Mouse (Mus musculus) layer of hippocampus, postnatal 10 days (tissue): Measurements from ENCODE around the gene Phykpl. TPM values are rescaled to one million over a fixed set of nuclear protein-coding genes. Genes with fewer than 3 reads are reported as not detected.

Experiments
- DNase-seq, 2 experiments: peaks; one replicate each; pipeline ENCODE4 v3.0.0; 2021; ENCODE audit warnings: low spot score in 2 of 2
- long read RNA-seq: library from polyadenylated mRNA; stranded (forward); transcript quantifications from one replicate; pipeline ENCODE4 v2.0.0, GENCODE M21; 2023
- total RNA-seq, 2 experiments: library from RNA; stranded (reverse); gene quantifications; 2 replicates each; pipeline ENCODE4 v1.2.3; 2021

Phykpl gene
- 10 to 100 TPM in 1 of 2 experiments, 1 to 10 TPM in 1; 8.3 to 10.3 TPM for total RNA-seq
- long read RNA-seq, partial matches to known transcripts: 1 of 6 reads
- long read RNA-seq, other reads (novel, unspliced or antisense): 2 of 6 reads

- peak; percentile 92 to 94 for DNase-seq
These were observed at the start of gene Phykpl for GRCm38 (mm10) chr11:51584431-51585248. Phykpl (plus strand) TSS chr11:51584757.

GRCm38 (mm10) chr11:51538388-51538787, 46.2 kb upstream of the Phykpl start:
- DNase-seq: no peak

DNA sequence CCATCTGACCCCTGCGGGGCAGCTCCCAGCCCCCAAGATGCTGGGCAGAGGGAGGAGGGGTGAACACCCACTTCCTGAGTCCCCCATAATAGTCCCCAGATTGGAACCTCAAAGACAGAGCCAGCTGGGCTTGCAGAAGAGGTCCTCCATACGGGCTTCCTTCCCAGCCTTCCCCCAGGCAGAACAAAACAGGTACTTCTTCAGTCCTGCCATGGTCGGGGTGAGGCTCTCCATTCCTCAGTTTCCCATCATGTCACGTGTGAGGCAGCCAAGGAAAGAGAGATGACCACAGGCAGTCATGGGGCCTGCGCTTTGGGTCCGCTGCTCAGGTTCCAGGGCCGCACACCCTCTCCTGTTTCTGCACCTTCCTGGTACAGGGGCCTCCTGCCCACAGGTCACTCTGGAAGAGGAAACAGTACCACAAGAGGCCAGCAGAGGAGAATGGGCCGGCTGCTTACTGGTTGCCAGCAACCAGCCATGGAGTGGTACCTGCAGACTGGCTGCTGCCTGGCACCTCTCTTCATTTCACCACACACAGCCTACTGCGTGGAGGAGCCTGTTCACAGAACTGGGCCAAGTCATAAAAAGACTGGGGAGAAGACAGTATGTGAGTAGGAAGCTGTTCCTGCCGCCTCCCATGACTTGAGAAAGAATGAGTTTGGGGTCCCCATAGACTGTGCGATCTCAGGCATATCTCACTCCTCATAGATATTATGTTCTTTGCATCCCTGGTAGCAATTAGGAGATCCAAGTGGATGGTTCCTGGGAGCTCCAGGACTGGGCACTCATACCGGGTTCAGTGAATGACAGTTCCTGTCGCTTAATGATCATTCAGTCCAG, 45.4 kb upstream of the Phykpl start:
- no peak for DNase-seq

DNA sequence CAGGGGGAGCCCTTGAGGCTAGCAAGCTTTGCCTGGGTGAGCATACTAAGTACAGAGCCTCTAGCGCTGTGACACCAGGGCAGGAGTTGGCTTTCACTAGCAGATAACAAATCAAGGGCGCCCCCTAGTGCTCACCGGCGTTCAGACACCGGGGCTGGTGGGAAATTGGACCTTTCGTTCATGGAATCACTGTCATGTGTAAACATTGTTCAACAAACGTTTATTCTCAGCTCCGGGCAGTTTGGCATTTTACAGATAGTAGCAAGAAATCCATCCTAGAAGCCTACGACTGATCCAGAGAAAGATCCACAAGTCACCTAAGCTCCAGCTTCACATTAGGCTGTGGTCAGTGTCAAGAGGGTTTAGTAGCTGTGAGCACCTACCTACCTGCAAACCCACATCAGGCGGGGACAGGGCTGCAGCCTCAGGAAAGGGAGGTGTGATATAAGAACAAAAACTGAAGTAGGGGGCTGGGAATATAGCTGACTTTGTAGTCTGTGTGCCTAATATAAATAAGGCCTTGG, 44.7 kb upstream of the Phykpl start:
- DNase-seq: peak; percentile 97 to 98

DNA sequence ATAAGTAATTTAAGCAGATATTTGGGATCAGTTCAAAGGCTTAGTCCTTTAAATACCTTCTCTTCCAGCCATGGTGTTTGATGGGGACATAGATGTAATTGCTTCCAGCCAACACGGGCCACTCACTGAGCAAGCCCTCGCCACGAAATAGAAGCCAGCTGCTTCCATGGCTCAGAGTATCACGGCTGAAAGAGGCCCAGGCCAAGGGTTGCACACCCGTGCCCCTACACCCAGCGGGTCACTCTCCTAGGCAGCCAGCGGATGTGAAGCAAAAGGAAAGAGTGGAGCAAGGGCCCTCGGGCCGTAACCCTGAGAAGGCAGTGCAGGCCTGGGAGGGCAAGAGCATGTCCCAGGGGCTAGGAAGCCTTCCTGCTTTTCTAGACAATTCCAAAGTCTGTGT, 42.1 kb upstream of the Phykpl start:
- no peak for DNase-seq

DNA sequence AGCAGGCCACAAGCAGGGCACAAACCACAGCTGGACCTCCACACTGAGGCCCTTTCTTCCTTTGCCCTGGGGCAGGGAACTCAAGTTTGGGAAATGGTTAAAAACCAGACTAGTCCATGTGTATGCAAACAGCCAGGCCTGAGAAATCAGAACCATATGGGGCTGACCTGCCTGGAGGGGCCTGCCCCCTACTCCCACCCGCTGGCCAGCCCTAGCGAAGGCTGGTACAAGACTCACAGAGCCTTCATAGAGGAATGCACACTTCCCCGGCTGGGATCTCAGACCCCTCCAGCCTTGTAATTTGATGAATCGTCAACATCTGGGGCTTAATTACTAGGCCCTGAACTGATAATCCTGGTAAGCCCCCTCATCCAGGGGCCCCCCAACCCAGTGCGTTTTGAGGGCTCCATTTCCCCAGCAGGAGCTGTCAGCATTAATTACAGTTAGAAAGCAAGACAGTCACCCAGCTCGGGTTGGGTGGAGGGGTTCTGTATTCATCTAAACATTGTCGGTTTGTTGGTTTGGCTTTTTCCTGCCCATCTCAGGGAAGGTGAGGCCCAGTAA, 41.0 kb upstream of the Phykpl start:
- DNase-seq: no peak

DNA sequence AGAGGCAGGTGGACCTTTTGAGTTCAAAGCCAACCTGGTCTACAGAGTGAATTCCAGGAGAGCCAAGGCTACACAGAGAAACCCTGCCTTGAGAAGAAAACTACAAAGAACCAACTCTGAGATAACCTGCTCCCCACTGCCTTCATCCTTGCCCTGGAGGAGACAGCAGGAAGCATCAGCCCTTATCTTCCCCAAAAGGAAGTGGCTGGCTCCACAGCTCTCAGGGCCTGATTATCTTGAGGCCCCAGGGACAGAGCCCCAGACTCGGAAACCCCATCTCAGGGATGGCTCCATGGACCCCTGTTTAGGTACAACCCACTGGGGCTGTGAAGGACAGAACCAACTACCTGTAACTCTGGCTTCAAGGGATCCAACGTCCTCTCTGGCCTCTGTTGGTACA, 40.1 kb upstream of the Phykpl start:
- DNase-seq: no peak

DNA sequence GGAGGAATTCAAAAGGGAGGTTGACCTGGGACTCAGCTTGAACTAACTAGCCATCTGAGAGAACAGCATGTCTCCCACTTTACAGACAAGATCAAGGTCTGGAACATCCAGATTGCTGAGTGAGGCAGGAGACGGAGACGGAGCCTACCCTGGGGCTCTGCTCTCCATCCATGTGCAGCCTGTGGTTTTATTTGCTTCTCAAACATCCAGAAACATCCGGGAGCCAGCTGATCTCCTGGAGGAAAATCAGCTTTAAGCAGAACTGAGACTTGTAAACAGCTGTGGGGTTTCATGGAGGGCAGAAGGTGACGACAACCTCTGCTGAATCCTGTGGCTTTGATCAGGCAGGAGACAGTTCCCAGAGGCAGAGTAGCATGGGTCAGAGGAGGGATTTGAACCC, 38.7 kb upstream of the Phykpl start:
- DNase-seq: no peak

DNA sequence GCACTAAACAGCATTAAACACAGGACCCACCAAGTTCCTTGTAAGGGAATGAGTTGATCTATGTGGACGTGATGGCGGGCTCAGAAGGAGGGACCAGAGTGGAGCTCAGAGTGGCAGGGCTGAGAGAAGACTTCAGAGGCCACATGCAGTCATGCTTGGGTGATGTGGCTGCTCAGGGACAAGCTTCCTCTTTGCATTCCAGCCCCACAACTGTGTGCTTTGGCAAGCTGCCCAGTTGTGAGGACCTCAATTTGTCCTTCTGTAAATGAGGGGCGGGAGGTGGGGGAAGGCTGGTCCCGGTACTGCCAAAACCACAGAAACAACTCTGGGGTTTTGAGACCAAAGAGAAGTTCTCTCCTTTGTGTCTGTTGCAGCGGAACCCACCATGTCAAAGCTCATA, 33.3 kb upstream of the Phykpl start:
- no peak for DNase-seq

- DNase-seq: no peak
These were observed 32.5 kb upstream of the Phykpl start for GRCm38 (mm10) chr11:51552091-51552490.

DNA sequence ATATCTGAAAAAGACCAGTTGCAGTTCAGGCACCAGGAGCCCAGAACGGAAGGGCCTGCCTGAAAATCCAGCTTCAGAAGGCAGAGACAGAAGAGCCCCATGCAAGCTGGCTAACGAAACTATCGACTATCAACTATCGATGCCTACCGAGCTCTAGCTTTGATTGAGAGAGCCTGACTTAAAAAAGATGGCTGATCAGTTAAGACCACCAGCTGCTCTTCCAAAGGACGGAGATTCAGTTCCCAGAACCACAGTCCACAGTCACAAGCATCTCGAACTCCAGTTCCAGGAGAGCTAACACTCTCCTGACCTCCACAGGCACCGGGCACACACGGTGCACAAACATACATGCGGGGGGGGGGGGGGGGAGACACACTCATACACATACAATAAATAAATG, 30.0 kb upstream of the Phykpl start:
- no peak for DNase-seq

DNA sequence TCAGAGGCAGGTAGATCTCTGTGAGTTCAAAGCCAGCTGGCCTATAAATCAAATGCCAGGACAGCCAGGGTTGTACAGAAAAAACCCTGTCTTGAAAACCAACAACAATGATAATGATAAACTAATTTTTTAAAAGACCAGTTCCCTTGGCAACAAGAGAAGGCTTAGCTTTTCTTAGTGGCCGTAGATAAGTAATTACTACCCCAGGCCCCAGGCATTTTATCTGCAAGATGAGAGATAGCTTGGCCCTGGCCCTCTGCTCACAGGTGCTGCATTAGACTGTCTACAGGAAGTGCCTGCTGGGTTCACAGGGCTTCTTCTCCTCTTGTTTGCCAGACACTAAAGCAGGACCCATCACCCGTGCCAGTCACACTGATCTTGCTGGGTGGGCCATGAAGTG, 29.5 kb upstream of the Phykpl start:
- no peak for DNase-seq

- no peak for DNase-seq
These were observed 21.3 kb upstream of the Phykpl start for GRCm38 (mm10) chr11:51563276-51563675.

- no peak for DNase-seq
These were observed 19.5 kb upstream of the Phykpl start for GRCm38 (mm10) chr11:51565062-51565461.

DNA sequence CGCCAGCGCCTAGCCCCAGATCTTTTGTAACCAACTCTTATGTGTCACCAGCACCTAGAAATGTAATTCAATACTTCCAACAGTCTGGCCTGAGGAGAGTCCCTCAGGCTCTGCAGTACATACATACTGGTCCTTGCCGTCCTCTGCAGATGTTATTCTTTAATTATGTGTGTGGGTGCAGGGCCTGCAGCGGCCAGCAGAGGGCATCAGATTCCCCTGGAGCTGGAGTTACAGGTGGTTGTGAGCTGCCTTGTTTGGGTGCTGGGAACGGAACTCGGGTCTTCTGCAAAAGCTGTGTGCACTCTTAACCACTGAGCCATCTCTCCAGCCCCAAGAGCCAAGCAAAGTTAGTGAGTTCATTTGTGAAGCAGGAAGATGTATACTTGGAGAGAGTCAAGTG, 18.6 kb upstream of the Phykpl start:
- DNase-seq: no peak

DNA sequence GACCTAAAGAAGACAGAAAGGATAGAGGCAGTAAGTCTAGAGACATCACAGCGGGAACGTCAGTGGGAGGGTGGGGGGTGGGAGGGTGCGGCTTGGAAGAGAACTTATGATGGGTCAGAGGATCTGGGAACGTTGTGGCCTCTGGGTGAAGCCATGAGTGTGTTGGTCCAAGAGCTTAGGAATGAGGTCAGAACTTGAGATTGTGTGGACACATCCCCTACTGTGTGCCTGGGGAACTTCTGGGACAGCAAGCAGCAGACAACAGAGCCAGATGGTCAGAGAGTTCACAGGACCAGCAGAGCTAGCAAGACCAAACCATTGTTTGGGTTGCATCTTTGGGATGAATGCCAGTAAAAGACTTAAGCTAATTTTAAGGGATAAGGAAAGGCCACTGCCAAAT, 15.8 kb upstream of the Phykpl start:
- DNase-seq: no peak

DNA sequence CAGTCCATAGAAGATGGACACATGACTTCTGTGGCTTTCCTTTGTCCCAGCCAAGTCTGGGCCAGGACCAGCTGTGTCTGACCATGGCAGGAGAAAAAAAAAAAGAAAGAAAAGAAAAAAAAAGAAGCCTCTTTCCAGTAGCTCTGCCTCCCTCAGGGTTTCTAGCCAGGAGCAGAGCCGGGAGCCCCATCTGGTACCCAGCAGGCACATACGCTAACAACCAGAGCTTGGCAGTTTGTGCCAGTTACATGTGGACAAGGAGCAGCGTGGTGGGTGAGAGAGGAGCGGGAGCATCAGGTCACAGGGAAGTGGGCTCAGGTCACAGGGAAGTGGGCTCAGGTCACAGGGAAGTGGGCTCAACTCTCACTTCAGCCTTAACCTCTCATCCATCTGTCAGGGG, 8.1 kb upstream of the Phykpl start:
- peak in 1 of 2 experiments; percentile 45 for DNase-seq

DNA sequence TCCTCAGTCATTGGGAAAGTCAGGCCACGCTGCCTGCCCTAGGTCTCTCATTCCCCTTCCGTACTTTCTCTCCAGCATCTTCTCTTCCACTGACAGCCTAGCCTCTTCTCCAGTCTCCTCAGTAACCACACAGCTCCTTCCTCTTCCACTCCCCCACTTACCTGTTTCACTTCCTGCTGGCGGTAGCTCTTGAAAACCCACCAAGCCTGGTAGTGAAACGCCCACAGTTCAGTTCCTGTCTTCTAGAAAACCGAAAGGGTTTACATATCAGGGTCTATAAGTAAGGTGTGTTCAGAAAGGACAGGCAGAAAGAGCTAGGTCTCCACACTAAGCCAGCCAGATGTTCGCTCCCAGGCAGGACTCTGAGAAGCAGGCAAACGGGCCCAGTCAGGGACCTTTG, 7.0 kb upstream of the Phykpl start:
- DNase-seq: no peak

DNA sequence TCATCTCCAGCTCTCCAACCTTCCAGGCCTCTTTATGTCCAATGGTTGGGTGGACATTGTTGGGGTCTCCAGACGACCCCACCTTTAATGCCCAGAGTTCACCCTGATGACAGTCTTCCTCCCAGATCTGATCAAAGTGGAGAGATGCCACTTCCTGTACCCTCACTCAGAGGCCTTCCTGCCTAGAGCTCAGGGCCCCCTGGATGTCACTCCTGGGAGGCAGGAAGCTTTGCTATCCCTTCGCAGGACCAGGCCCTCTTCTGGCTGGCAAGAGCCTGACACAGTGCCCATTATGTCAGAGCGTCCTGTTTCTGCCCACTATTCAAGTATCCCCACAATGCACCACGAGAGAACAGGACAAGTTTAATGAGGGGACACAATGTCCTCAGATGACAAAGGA, 5.5 kb upstream of the Phykpl start:
- DNase-seq: no peak

DNA sequence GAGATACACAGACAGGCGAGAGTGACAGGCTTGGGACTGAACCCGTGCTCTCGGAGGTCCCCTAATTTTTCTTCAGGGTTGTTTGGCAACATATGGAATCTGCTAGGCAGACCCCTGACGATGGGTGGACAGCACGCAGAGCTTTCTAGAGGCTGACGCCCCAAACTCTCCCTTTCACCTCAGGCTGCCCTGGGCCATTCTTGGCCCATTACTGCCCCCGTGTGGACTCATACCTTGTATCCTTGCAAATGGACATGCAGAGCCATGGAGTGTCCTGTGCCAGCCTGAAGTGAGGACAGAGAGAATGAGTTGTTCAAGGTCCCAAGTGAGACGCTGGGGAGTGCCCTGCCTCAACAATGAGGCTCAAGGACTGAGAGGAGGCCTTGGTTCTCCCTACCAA, 1.8 kb upstream of the Phykpl start:
- DNase-seq: peak; percentile 65 to 70

DNA sequence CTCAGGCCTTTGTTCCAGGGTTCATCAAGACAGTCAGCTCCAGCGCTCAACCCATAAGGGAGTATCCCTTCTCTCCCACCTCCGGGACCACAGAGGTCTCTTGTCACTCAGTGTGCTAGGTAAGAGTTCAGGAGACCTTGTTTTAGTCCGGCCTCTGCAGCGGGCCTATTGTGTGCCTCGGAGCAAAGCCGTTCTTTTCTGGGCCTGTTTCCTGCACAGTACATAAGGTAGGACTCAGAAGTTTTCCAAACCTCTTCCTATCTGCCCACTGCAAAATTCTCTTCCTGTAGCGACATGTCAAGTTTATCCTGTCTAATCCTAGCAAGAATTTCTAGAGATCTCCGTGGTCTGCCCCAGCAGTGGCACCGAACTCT, 513 bp upstream of the Phykpl start:
- no peak for DNase-seq
